Mouse (Mus musculus) lung, adult 2 months (tissue): ENCODE measurements at regions not wholly inside any gene's neighbourhood (a gene's known extent, or its start where the extent isn't known, plus 50 kb on each side); places are given as distances from the start of the nearest gene placed in this dataset.

Experiments
- CTCF ChIP-seq: fragments of 200-500 bp; IDR thresholded peaks from 2 replicates; pipeline ENCODE4 v1.5.1; 2011; ENCODE audit warnings: mild to moderate bottlenecking, low read length, control low read depth; ENCODE audit not compliant: insufficient read depth
- POLR2A ChIP-seq: fragments of 200-500 bp; IDR thresholded peaks from 2 replicates; pipeline ENCODE4 v1.6.1; 2011; ENCODE audit warnings: low read depth, mild to moderate bottlenecking, control low read depth, low read length, borderline replicate concordance; ENCODE audit errors: extremely low read depth

GRCm38 (mm10) chr3:100333478-100333877 lies 155.6 kb downstream of the Tent5c start:
- TF ChIP-seq POLR2A (no peak), CTCF (no peak)
